Mouse (Mus musculus) midbrain, embryonic 16.5 days (tissue): ENCODE measurements at regions not wholly inside any gene's neighbourhood (a gene's known extent, or its start where the extent isn't known, plus 50 kb on each side); places are given as distances from the start of the nearest gene placed in this dataset.
"Not testable (repeated sequence)": the region's sequence is repeated elsewhere in the genome, so short reads cannot be mapped to it uniquely, and the experiment has no call there.

Experiments
- ATAC-seq: fragments of 200-750 bp; cut with Nextera tagmentation; 2 replicates; pipeline ENCODE4 v1.8.0; 2017; ENCODE audit warnings: moderate TSS enrichment
- H3K27ac ChIP-seq: fragments of 300-500 bp; sonication (generic); 2 replicates; pipeline ENCODE4 v1.5.1; 2014; ENCODE audit warnings: mild to moderate bottlenecking, low read length, mixed read lengths
- H3K27me3 ChIP-seq: fragments of 300-500 bp; sonication (generic); 2 replicates; pipeline ENCODE4 v1.6.1; 2014; ENCODE audit warnings: low read depth, low read length, mixed read lengths; ENCODE audit not compliant: control insufficient read depth, insufficient read depth
- H3K36me3 ChIP-seq: fragments of 300-500 bp; sonication (generic); 2 replicates; pipeline ENCODE4 v1.6.1; 2014; ENCODE audit warnings: mild to moderate bottlenecking, low read length, moderate library complexity, mixed read lengths; ENCODE audit not compliant: control insufficient read depth, insufficient read depth
- H3K4me1 ChIP-seq: fragments of 300-500 bp; sonication (generic); 2 replicates; pipeline ENCODE4 v1.6.1; 2014; ENCODE audit warnings: mild to moderate bottlenecking, low read length, mixed read lengths; ENCODE audit not compliant: control insufficient read depth, insufficient read depth
- H3K4me2 ChIP-seq: fragments of 300-500 bp; sonication (generic); 2 replicates; pipeline ENCODE4 v1.6.1; 2014; ENCODE audit warnings: mild to moderate bottlenecking, low read length, mixed read lengths
- H3K4me3 ChIP-seq: fragments of 300-500 bp; sonication (generic); 2 replicates; pipeline ENCODE4 v1.5.1; 2014; ENCODE audit warnings: low read depth, mild to moderate bottlenecking, low read length, moderate library complexity, mixed read lengths
- H3K9ac ChIP-seq: fragments of 300-500 bp; sonication (generic); 2 replicates; pipeline ENCODE4 v1.6.1; 2014; ENCODE audit warnings: low read depth, low read length, mixed read lengths
- H3K9me3 ChIP-seq: fragments of 300-500 bp; sonication (generic); replicated peaks from 2 replicates; pipeline ENCODE4 v1.6.1; 2014; ENCODE audit warnings: mild to moderate bottlenecking, low read length, mixed read lengths; ENCODE audit not compliant: control insufficient read depth, poor library complexity, severe bottlenecking
- WGBS: fragments of 180-500 bp; shearing (Covaris S2); extraction: QIAGEN DNeasy Blood & Tissue Kit; methylation state at CpG from one replicate; pipeline ENCODE4 v1.1.7; 2014; 5-methylcytosine and 5-hydroxymethylcytosine counted together

DNA sequence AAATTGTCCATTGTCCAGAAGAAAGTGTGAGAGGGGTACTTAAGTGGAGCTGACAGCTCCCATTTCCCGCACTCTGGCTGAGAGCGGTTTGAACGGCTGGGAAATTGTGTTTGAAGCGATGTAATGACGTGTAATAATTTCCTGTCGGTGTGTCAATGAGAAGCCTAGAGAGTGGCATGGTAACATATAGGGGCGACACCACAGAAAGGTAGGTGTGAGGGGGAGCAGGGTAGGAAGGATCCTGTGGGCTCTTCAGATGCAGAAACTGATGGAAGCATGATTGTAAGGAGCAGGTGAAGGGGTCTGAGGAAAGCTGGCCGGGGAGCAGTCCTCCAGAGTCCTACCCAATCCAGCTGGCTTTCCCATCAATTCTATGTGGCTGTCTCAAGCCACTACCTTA, 189.2 kb upstream of the Irx4 start:
- H3K27ac ChIP-seq: no peak overlapping the region
- peak; percentile 37; the same call in 1 of the 2 replicates for ATAC-seq

DNA sequence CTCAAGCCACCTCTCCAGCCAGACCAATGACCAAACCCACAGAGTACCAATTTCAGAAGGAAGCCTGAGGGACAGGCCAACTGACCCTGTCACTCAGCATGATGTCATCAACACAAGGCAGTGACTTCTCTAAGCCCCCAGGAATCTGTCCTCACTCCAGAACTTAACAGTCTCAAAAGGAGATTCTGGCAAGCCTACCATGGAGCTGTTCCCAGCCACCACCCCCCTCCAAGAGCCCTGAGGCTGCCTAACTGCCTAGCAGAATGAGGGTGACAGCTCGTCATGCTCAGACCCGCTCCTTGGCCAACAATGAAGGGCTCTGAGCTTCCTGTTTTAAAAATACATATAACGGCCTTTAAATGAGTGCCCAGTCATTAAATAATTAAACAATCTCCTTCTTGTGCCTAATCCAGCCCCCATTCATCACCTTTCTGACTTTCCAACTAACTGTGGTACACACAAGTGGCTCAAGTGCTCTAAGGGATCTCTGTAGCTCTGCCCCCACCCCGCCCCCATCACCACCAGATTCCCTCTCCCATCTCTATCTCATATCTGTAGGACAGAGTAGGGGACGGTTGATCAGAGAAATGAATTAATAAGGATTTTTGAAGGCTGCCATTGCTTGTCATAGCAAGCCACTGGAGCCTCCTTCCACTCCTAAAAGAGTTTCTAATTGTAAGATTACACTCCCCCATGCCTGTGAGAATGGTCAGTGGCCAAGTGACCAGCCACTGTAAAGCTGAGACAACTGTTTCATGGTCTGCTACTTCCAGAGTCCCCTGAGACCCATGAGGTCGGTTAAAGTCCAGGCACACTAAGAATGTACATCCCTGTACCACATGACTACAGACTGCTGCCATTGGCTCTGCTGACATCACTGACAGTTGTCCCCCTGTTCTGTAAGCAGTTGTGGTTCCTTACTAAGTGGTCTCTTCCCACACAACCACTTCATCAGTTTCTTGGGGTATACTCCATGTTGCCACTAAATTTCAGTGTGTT, 188.1 kb upstream of the Irx4 start:
- H3K27ac ChIP-seq: no peak overlapping the region
- ATAC-seq: no peak

More for the DNA sequence above, 189.2 kb upstream of the Irx4 start:
- Histone ChIP-seq H3K27me3 (no peaks in the 10 kb centered on the region), H3K9me3 (no peaks in the 10 kb centered on the region), H3K4me3 (no peak overlapping the region), H3K4me2 (no peak overlapping the region), H3K36me3 (no peaks in the 10 kb centered on the region), H3K4me1 (no peaks in the 10 kb centered on the region; the same call in 1 of the 2 replicates), H3K9ac (no peak overlapping the region)
- 53% methylated on average over 8 of the region's 8 CpGs for whole genome bisulfite sequencing

GRCm38 (mm10) chr13:73077866-73078430, 182.3 kb upstream of the Irx4 start:
- Histone ChIP-seq H3K4me1 (no peaks in the 10 kb centered on the region), H3K9me3 (no peaks in the 10 kb centered on the region), H3K4me3 (no peak overlapping the region), H3K36me3 (no peaks in the 10 kb centered on the region), H3K4me2 (no peak overlapping the region), H3K27ac (no peak overlapping the region), H3K9ac (no peak overlapping the region), H3K27me3 (no peaks in the 10 kb centered on the region)
- 76% methylated on average over 2 of the region's 2 CpGs for WGBS
- no peak for ATAC-seq

More for the DNA sequence above, 188.1 kb upstream of the Irx4 start:
- Histone ChIP-seq H3K36me3 (no peaks in the 10 kb centered on the region), H3K9ac (no peak overlapping the region), H3K27me3 (no peaks in the 10 kb centered on the region), H3K4me2 (no peak overlapping the region), H3K4me1 (no peaks in the 10 kb centered on the region; the same call in 1 of the 2 replicates), H3K4me3 (no peak overlapping the region), H3K9me3 (no peaks in the 10 kb centered on the region)
- 65% methylated on average over 6 of the region's 6 CpGs for WGBS

- H3K9me3 ChIP-seq, H3K27me3 ChIP-seq, H3K4me1 ChIP-seq, H3K9ac ChIP-seq, H3K36me3 ChIP-seq, H3K4me3 ChIP-seq, ATAC-seq, H3K4me2 ChIP-seq, H3K27ac ChIP-seq: not testable (repeated sequence)
These were observed 172.5 kb upstream of the Irx4 start for GRCm38 (mm10) chr13:73087815-73088214.

DNA sequence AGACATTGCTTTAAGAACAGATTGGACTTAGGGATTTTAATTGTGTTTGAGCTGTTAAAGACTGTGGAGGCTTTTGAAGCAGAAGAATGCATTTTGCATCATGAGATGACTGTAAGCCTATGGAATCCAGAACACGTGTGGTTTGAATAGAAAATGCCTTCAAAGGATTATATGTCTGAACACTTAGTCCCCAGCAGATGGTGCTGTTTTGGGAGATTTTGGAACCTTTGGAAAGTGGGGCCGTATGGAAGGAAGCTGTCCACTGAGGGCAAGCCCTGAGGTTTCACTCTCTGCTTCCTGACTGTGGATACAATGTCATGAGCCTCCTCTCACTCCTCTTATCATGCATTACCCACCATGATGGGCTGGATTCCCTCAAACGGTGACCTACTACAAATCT, 168.4 kb upstream of the Irx4 start:
- Histone ChIP-seq H3K9me3 (no peaks in the 10 kb centered on the region), H3K27ac (no peak overlapping the region), H3K9ac (no peak overlapping the region), H3K4me2 (no peak overlapping the region), H3K27me3 (no peaks in the 10 kb centered on the region), H3K4me3 (no peak overlapping the region), H3K36me3 (no peaks in the 10 kb centered on the region), H3K4me1 (no peaks in the 10 kb centered on the region)
- no peak for ATAC-seq
- WGBS: 46% methylated on average over 3 of the region's 3 CpGs

DNA sequence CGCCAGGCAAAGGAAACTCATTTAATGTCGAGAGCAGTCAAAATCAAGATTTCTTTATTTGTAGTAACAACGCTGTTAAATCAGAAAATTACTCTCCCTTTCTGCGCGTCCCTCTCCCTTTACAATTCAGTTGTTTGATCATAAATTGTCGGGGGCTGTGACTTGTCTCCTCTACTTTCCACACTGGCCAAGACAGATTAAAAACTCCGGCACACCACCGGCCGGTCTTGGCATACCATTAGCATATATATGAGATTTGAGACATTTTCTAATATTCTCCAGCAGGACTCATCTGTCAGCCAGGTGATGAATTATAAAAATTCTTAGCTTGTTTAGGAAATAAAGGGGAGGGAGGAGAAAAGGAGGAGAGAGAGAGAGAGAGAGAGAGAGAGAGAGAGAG, 162.8 kb upstream of the Irx4 start:
- no peak overlapping the region for H3K4me3 ChIP-seq
- H3K27ac ChIP-seq: no peak overlapping the region
- H3K9ac ChIP-seq: no peak overlapping the region
- 30% methylated on average over 9 of the region's 9 CpGs for WGBS
- H3K36me3 ChIP-seq: no peaks in the 10 kb centered on the region
- no peaks in the 10 kb centered on the region for H3K4me1 ChIP-seq
- no peaks in the 10 kb centered on the region for H3K27me3 ChIP-seq
- 0 out of 2 replicates have a peak, but pooled peaks have one; percentile 25 for ATAC-seq
- peak overlapping the region; percentile 23; the same call in 1 of the 2 replicates for H3K4me2 ChIP-seq
- no peaks in the 10 kb centered on the region for H3K9me3 ChIP-seq

- Histone ChIP-seq H3K9me3 (no peaks in the 10 kb centered on the region), H3K27me3 (no peaks in the 10 kb centered on the region), H3K4me2 (no peak overlapping the region), H3K27ac (no peak overlapping the region), H3K9ac (no peak overlapping the region), H3K36me3 (no peaks in the 10 kb centered on the region), H3K4me1 (no peaks in the 10 kb centered on the region), H3K4me3 (no peak overlapping the region)
- 26% methylated on average over 1 of the region's 1 CpGs for WGBS
- no peak for ATAC-seq
These were observed 160.9 kb upstream of the Irx4 start for GRCm38 (mm10) chr13:73099407-73099806.

DNA sequence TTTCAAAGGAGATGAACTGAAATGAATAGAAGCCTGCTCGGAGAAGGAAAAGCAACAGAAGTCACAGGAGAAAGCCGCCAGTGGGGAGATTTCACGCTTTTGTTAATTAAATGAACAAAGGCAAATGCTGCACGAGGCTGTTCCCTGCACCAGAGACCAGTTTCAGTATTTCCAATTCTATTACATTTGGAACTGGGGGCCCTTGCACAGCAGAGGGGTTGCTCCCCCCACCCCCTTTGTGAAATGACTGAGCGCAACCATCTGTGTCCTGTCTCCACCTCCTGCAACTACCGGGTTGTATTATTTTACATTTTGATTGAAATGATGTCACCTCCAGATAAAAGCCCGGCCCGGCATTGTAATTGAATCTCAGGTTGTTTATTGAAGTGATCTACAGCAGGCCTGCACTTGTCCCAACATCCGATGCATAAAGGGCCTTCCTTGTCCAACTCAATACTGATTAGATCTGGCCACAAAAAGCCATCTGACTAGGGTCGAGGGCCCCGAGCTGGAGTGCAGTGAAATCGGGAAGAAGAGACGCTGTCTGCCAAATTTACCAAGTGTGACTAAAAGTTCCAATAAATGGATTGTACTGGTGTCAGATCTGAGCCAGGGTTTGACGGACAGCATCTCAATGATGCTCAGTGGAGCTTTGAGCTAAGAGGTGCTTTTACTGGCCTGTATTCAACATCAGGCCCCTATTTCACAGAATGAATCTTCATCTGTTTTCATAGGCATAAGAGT, 152.9 kb upstream of the Irx4 start:
- Histone ChIP-seq H3K9ac (no peak overlapping the region), H3K4me3 (no peak overlapping the region)
- 21% methylated on average over 14 of the region's 14 CpGs for WGBS

More for the DNA sequence above, 152.9 kb upstream of the Irx4 start:
- H3K36me3 ChIP-seq: no peaks in the 10 kb centered on the region
- peaks cover 5% of the 10 kb centered on the region; the same call in 1 of the 2 replicates for H3K4me1 ChIP-seq
- H3K27ac ChIP-seq: no peak overlapping the region
- H3K4me2 ChIP-seq: no peak overlapping the region
- H3K9me3 ChIP-seq: no peaks in the 10 kb centered on the region
- ATAC-seq: peak; percentile 71
- H3K27me3 ChIP-seq: peaks cover 3% of the 10 kb centered on the region
